Mouse (Mus musculus) retina, embryonic 14.5 days (tissue): Measurements from ENCODE around the gene Lrmp.
"Not testable (repeated sequence)": the region's sequence is repeated elsewhere in the genome, so short reads cannot be mapped to it uniquely, and the experiment has no call there.

Source experiments
- DNase-seq: peaks from one replicate; pipeline ENCODE4 v3.0.0-alpha.2; 2015; ENCODE audit warnings: low spot score

Lrmp gene

GRCm38 (mm10) chr6:145104241-145104939, 11.1 kb upstream of the Lrmp start:
- no peak for DNase-seq

- DNase-seq: no peak
These were observed 10.0 kb upstream of the Lrmp start for GRCm38 (mm10) chr6:145105439-145105838.

- no peak for DNase-seq
These were observed 9.2 kb upstream of the Lrmp start for GRCm38 (mm10) chr6:145106163-145106842.

GRCm38 (mm10) chr6:145110786-145111185, 4.7 kb upstream of the Lrmp start:
- DNase-seq: no peak

- no peak for DNase-seq
These were observed 2.6 kb upstream of the Lrmp start for GRCm38 (mm10) chr6:145112865-145113264.

GRCm38 (mm10) chr6:145114561-145114960, 892 bp upstream of the Lrmp start:
- no peak for DNase-seq

GRCm38 (mm10) chr6:145116098-145116672, 732 bp downstream of the Lrmp start:
- peak; percentile 34 for DNase-seq

- no peak for DNase-seq
These were observed 4.6 kb downstream of the Lrmp start for GRCm38 (mm10) chr6:145120086-145120485.

- DNase-seq: no peak
These were observed 5.5 kb downstream of the Lrmp start for GRCm38 (mm10) chr6:145120787-145121589.

- DNase-seq: no peak
These were observed 6.4 kb downstream of the Lrmp start for GRCm38 (mm10) chr6:145121590-145122420.

- DNase-seq: no peak
These were observed 7.1 kb downstream of the Lrmp start for GRCm38 (mm10) chr6:145122423-145123059.

GRCm38 (mm10) chr6:145123136-145124060, 7.9 kb downstream of the Lrmp start:
- no peak for DNase-seq

- no peak for DNase-seq
These were observed 9.2 kb downstream of the Lrmp start for GRCm38 (mm10) chr6:145124621-145125020.

- DNase-seq: no peak
These were observed 10.2 kb downstream of the Lrmp start for GRCm38 (mm10) chr6:145125591-145126113.

- DNase-seq: no peak
These were observed 12.2 kb downstream of the Lrmp start for GRCm38 (mm10) chr6:145127652-145128051.

- DNase-seq: no peak
These were observed 14.1 kb downstream of the Lrmp start for GRCm38 (mm10) chr6:145129563-145129962.

GRCm38 (mm10) chr6:145131991-145132390, 16.5 kb downstream of the Lrmp start:
- no peak for DNase-seq

GRCm38 (mm10) chr6:145132969-145133368, 17.5 kb downstream of the Lrmp start:
- not testable (repeated sequence) for DNase-seq

GRCm38 (mm10) chr6:145135295-145135694, 19.8 kb downstream of the Lrmp start:
- DNase-seq: no peak

- DNase-seq: no peak
These were observed 20.4 kb downstream of the Lrmp start for GRCm38 (mm10) chr6:145135804-145136203.
